Mouse (Mus musculus) heart, adult 10 weeks (tissue): Measurements from ENCODE around the gene Sf3b2. TPM values are rescaled to one million over a fixed set of nuclear protein-coding genes. Genes with fewer than 3 reads are reported as not detected.

Experiments used
- polyA plus RNA-seq: library from polyadenylated mRNA; stranded (reverse); fragments of 350-450 nt; fragmentation: Illumina TruSeq; extraction: RNeasy Lipid Tissue Mini Kit (QIAGEN cat#74804); gene quantifications from one replicate; pipeline ENCODE4 v1.2.3, GENCODE M21; 2014; ENCODE audit warnings: low read depth, low replicate concordance

Gene Sf3b2
- 111 TPM for polyA plus RNA-seq

GRCm38 (mm10) chr19:5294972-5295735, at the start of gene Sf3b2:
Sf3b2 (minus strand) TSS chr19:5295455.

GRCm38 (mm10) chr19:5335441-5335840, 40.2 kb upstream of the Sf3b2 start, which contains the start of gene Catsper1:
Catsper1 (plus strand) TSS chr19:5335741.

GRCm38 (mm10) chr19:5297903-5298800, 2.9 kb upstream of the Sf3b2 start, which contains the start of gene Gal3st3:
Gal3st3 (plus strand) TSS chr19:5298331.

GRCm38 (mm10) chr19:5272801-5273733, 22.2 kb downstream of the Sf3b2 start, which contains the start of gene Pacs1:
Pacs1 (minus strand) TSS chr19:5273119.

Other genes with a start within 250 kb of the Sf3b2 start
- 1.7 TPM for gene Rin1, start 245.0 kb downstream of the Sf3b2 start, polyA plus RNA-seq
- gene Cd248, start 227.4 kb downstream of the Sf3b2 start, polyA plus RNA-seq, result 10.5 TPM
- 2.0 TPM for gene Tmem151a, start 209.9 kb downstream of the Sf3b2 start, polyA plus RNA-seq
- gene Yif1a, start 206.9 kb downstream of the Sf3b2 start, polyA plus RNA-seq, result 90.7 TPM
- gene Cnih2, start 196.9 kb downstream of the Sf3b2 start, polyA plus RNA-seq, result 0.34 TPM
- 163 TPM for gene Rab1b, start 188.4 kb downstream of the Sf3b2 start, polyA plus RNA-seq
- gene Klc2, start 176.9 kb downstream of the Sf3b2 start, polyA plus RNA-seq, result 41.4 TPM
- 19.3 TPM for gene Pacs1, start 22.3 kb downstream of the Sf3b2 start, polyA plus RNA-seq
- gene Gal3st3, start 2.9 kb upstream of the Sf3b2 start, polyA plus RNA-seq, result 16.3 TPM
- not detected for gene Catsper1, start 40.3 kb upstream of the Sf3b2 start, polyA plus RNA-seq
- gene Cst6, start 54.1 kb upstream of the Sf3b2 start, polyA plus RNA-seq, result 5.7 TPM
- 23.0 TPM for gene Eif1ad, start 71.3 kb upstream of the Sf3b2 start, polyA plus RNA-seq
- gene Banf1, start 71.7 kb upstream of the Sf3b2 start, polyA plus RNA-seq, result 122 TPM
- gene Sart1, start 93.2 kb upstream of the Sf3b2 start, polyA plus RNA-seq, result 43.7 TPM
- not detected for gene Tsga10ip, start 107.1 kb upstream of the Sf3b2 start, polyA plus RNA-seq
- gene Drap1, start 129.5 kb upstream of the Sf3b2 start, polyA plus RNA-seq, result 391 TPM
- 33.9 TPM for gene AI837181, start 129.7 kb upstream of the Sf3b2 start, polyA plus RNA-seq
- not detected for gene Fosl1, start 152.1 kb upstream of the Sf3b2 start, polyA plus RNA-seq
- gene Ccdc85b, start 162.4 kb upstream of the Sf3b2 start, polyA plus RNA-seq, result 6.9 TPM
- gene Fibp, start 165.2 kb upstream of the Sf3b2 start, polyA plus RNA-seq, result 44.4 TPM
- not detected for gene Ctsw, start 173.1 kb upstream of the Sf3b2 start, polyA plus RNA-seq
- gene Efemp2, start 178.5 kb upstream of the Sf3b2 start, polyA plus RNA-seq, result 14.6 TPM
- gene Mus81, start 192.9 kb upstream of the Sf3b2 start, polyA plus RNA-seq, result 33.4 TPM
- gene Cfl1, start 195.0 kb upstream of the Sf3b2 start, polyA plus RNA-seq, result 173 TPM
- gene 1700020D05Rik, start 208.3 kb upstream of the Sf3b2 start, polyA plus RNA-seq, result 1.8 TPM
- 10.1 TPM for gene Snx32, start 215.1 kb upstream of the Sf3b2 start, polyA plus RNA-seq